ENCODE assay signal across 9 mouse cellular contexts in genomic region chr4:123227707-123228106, GRCm38 (mm10). TPM values are rescaled to one million over a fixed set of nuclear protein-coding genes. Genes with fewer than 3 reads are reported as not detected.
DNase-seq lines count a peak whose midpoint lies in the region; ATAC-seq and TF ChIP-seq lines count a peak whose summit lies in the region.
"Had no signal": no experiment of that assay in that cellular context is flagged by ENCODE, and none has a peak within 500 bp of the region (broad histone marks: within the 10 kb centered on the region; RNA-seq: fewer than 3 reads in every experiment).

No protein-coding gene starts in this region.

- H3K9me3 ChIP-seq in heart, embryonic 15.5 days (replicated peaks): no peaks in the 10 kb centered on the region
- H3K9me3 ChIP-seq: G1E had no signal

- WGBS in heart, embryonic 15.5 days: 20% methylated on average over 4 of the region's 4 CpGs

- H3K36me3 ChIP-seq in heart, embryonic 15.5 days: no peaks in the 10 kb centered on the region
- H3K36me3 ChIP-seq: G1E had no signal

- H3K4me2 ChIP-seq in heart, embryonic 15.5 days: no peak overlapping the region

- H3K27ac ChIP-seq in gastrocnemius, adult 2 months: peak overlapping the region; percentile 73
- H3K27ac ChIP-seq in heart, embryonic 15.5 days: peak overlapping the region; percentile 59

- no peak overlapping the region for H3K9ac ChIP-seq in heart, embryonic 15.5 days

- H3K4me1 ChIP-seq in heart, embryonic 15.5 days (replicated peaks): peaks cover 45% of the 10 kb centered on the region

- peak; percentile 59 for DNase-seq in kidney, postnatal 10 days
- DNase-seq in kidney, adult 9 months: no peak
- peak; percentile 73 for DNase-seq in gastrocnemius, adult 2 months
- peak; percentile 63 to 86 for DNase-seq in lung, postnatal 4 days
- no peak for DNase-seq in right cerebral cortex, postnatal 25 days
- no peak for DNase-seq in spleen, adult 12 weeks (ENCODE audit: low spot score)
- DNase-seq in spleen, adult 18-20 months: no peak

- H3K4me3 ChIP-seq in gastrocnemius, adult 2 months: no peak overlapping the region
- no peak overlapping the region for H3K4me3 ChIP-seq in heart, embryonic 15.5 days

- 0 out of 2 replicates have a peak, but pooled peaks cover 6% of the 10 kb centered on the region for H3K27me3 ChIP-seq in heart, embryonic 15.5 days

- no peak for TF ChIP-seq CTCF in gastrocnemius, adult 2 months (IDR thresholded peaks at IDR 0.05)

- intact Hi-C loops in gastrocnemius, adult 2 months (cut with DNase I): no loop called here

- ATAC-seq in heart, embryonic 15.5 days (replicated peaks; ENCODE audit: insufficient number of reproducible peaks, insufficient read depth, low FRiP score, low read depth): peak; percentile 54

RNA-seq across cellular contexts. Expression of gene Heyl, which starts 5.6 kb away (rescaled TPM):
- total RNA-seq in gastrocnemius, adult 2 months (2021): 1 to 10 TPM; 5.1 to 6.4 TPM
- 13.0 and 21.2 TPM in 2 replicates for polyA plus RNA-seq in heart, embryonic 15.5 days (2015; fragmentation: Nextera tagmentation; extraction: Ambion mirVana)
- polyA plus RNA-seq: G1E had no signal

RNA-seq across cellular contexts. Expression of gene Nt5c1a, which starts 26.4 kb away (rescaled TPM):
- total RNA-seq in gastrocnemius, adult 2 months (2021): 10 to 100 TPM; 38.8 to 53.4 TPM
- 1.3 and 1.5 TPM in 2 replicates for polyA plus RNA-seq in heart, embryonic 15.5 days (2015; fragmentation: Nextera tagmentation; extraction: Ambion mirVana)
- total RNA-seq: G1E had no signal
- polyA plus RNA-seq: G1E had no signal

RNA-seq across cellular contexts. Expression of gene Pabpc4, which starts 34.4 kb away (rescaled TPM):
- 100 to 1,000 TPM; 325 to 341 TPM for total RNA-seq in gastrocnemius, adult 2 months (2021)
- 51.3 and 53.8 TPM in 2 replicates for polyA plus RNA-seq in heart, embryonic 15.5 days (2015; fragmentation: Nextera tagmentation; extraction: Ambion mirVana)

RNA-seq across cellular contexts. Expression of gene Hpcal4, which starts 44.7 kb away (rescaled TPM):
- total RNA-seq in gastrocnemius, adult 2 months (2021): under 1 TPM in 1 of 2 experiments, not detected in 1; 0.08 TPM
- polyA plus RNA-seq in heart, embryonic 15.5 days (2015; fragmentation: Nextera tagmentation; extraction: Ambion mirVana): 0.72 and 0.80 TPM in 2 replicates
- total RNA-seq: G1E had no signal
- polyA plus RNA-seq: G1E had no signal

Comparison
In these comparisons a context has a peak if more than half of its experiments do, and no peak if none do; other contexts are left out.
1. DNase-seq: peak in kidney, postnatal 10 days (single experiment), gastrocnemius, adult 2 months (single experiment) and lung, postnatal 4 days (2 of 2); none in kidney, adult 9 months (single experiment), right cerebral cortex, postnatal 25 days (single experiment), spleen, adult 12 weeks (single experiment) and spleen, adult 18-20 months (0 of 2).